Mouse (Mus musculus): ENCODE measurements around the gene Ezh1. TPM values are rescaled to one million over a fixed set of nuclear protein-coding genes. Genes with fewer than 3 reads are reported as not detected.

Ezh1 gene
- polyA plus RNA-seq, 1 experiment from 2014 or later = 18.6 TPM

GRCm38 (mm10) chr11:101188166-101188805 lies 38.0 kb downstream of the Ezh1 start:
- no peak for TF ChIP-seq CTCF (IDR thresholded peaks at IDR 0.05; ENCODE audit: low read depth)
- Histone ChIP-seq H3K36me3 (ENCODE audit: insufficient read depth, low read length) (peaks cover 9% of the 10 kb centered on the region; the same call in 1 of the 2 replicates), H3K4me3 (replicated peaks; ENCODE audit: low read depth, low read length) (no peak overlapping the region), H3K4me2 (ENCODE audit: low read length) (no peak overlapping the region), H3K9me3 (replicated peaks; ENCODE audit: low read length) (no peaks in the 10 kb centered on the region), H3K27me3 (ENCODE audit: insufficient read depth, low read length) (no peaks in the 10 kb centered on the region), H3K4me1 (replicated peaks; ENCODE audit: insufficient read depth, low read length) (0 out of 2 replicates have a peak, but pooled peaks cover 20% of the 10 kb centered on the region), H3K27ac (peak overlapping the region; percentile 84), H3K9ac (ENCODE audit: low read depth, low read length) (0 out of 2 replicates have a peak overlapping the region, but pooled peaks have one; percentile 23)
- 66% methylated on average over 11 of the region's 11 CpGs for WGBS
- ATAC-seq (replicated peaks; ENCODE audit: low FRiP score, low read depth) = no peak
- DNase-seq (ENCODE audit: low spot score) = no peak

- Histone ChIP-seq H3K4me3 (replicated peaks; ENCODE audit: low read depth, low read length) (no peak overlapping the region), H3K27ac (no peak overlapping the region), H3K27me3 (ENCODE audit: insufficient read depth, low read length) (no peaks in the 10 kb centered on the region), H3K4me2 (ENCODE audit: low read length) (no peak overlapping the region), H3K9me3 (replicated peaks; ENCODE audit: low read length) (no peaks in the 10 kb centered on the region), H3K36me3 (ENCODE audit: insufficient read depth, low read length) (peaks cover 2% of the 10 kb centered on the region; the same call in 1 of the 2 replicates), H3K4me1 (replicated peaks; ENCODE audit: insufficient read depth, low read length) (0 out of 2 replicates have a peak, but pooled peaks cover 20% of the 10 kb centered on the region), H3K9ac (ENCODE audit: low read depth, low read length) (no peak overlapping the region)
- WGBS = 93% methylated on average over 5 of the region's 5 CpGs
- no peak for TF ChIP-seq CTCF (IDR thresholded peaks at IDR 0.05; ENCODE audit: low read depth)
- DNase-seq (ENCODE audit: low spot score) (no peak), ATAC-seq (replicated peaks; ENCODE audit: low FRiP score, low read depth) (no peak)
Measured at GRCm38 (mm10) chr11:101187541-101187940, 38.7 kb downstream of the Ezh1 start.

GRCm38 (mm10) chr11:101186526-101187247 lies 39.6 kb downstream of the Ezh1 start:
- Histone ChIP-seq H3K9ac (ENCODE audit: low read depth, low read length) (no peak overlapping the region), H3K4me2 (ENCODE audit: low read length) (no peak overlapping the region), H3K4me3 (replicated peaks; ENCODE audit: low read depth, low read length) (no peak overlapping the region), H3K9me3 (replicated peaks; ENCODE audit: low read length) (no peaks in the 10 kb centered on the region), H3K36me3 (ENCODE audit: insufficient read depth, low read length) (no peaks in the 10 kb centered on the region; the same call in 1 of the 2 replicates), H3K27me3 (ENCODE audit: insufficient read depth, low read length) (no peaks in the 10 kb centered on the region), H3K4me1 (replicated peaks; ENCODE audit: insufficient read depth, low read length) (0 out of 2 replicates have a peak, but pooled peaks cover 20% of the 10 kb centered on the region), H3K27ac (no peak overlapping the region)
- 92% methylated on average over 27 of the region's 27 CpGs for WGBS
- ATAC-seq (replicated peaks; ENCODE audit: low FRiP score, low read depth) (no peak), DNase-seq (ENCODE audit: low spot score) (no peak)
- no peak for TF ChIP-seq CTCF (IDR thresholded peaks at IDR 0.05; ENCODE audit: low read depth)

- H3K27me3 ChIP-seq (ENCODE audit: insufficient read depth, low read length) = no peaks in the 10 kb centered on the region
- TF ChIP-seq CTCF (IDR thresholded peaks at IDR 0.05; ENCODE audit: low read depth) = no peak
- H3K9ac ChIP-seq (ENCODE audit: low read depth, low read length) = no peak overlapping the region
- no peak for ATAC-seq (replicated peaks; ENCODE audit: low FRiP score, low read depth)
- no peaks in the 10 kb centered on the region; the same call in 1 of the 2 replicates for H3K36me3 ChIP-seq (ENCODE audit: insufficient read depth, low read length)
- no peak overlapping the region for H3K4me2 ChIP-seq (ENCODE audit: low read length)
- H3K9me3 ChIP-seq (replicated peaks; ENCODE audit: low read length) = no peaks in the 10 kb centered on the region
- H3K4me1 ChIP-seq (replicated peaks; ENCODE audit: insufficient read depth, low read length) = 0 out of 2 replicates have a peak, but pooled peaks cover 8% of the 10 kb centered on the region
- no peak for DNase-seq (ENCODE audit: low spot score)
- WGBS = 90% methylated on average over 4 of the region's 4 CpGs
- H3K4me3 ChIP-seq (replicated peaks; ENCODE audit: low read depth, low read length) = no peak overlapping the region
- no peak overlapping the region for H3K27ac ChIP-seq
Measured at GRCm38 (mm10) chr11:101185441-101185840, 40.8 kb downstream of the Ezh1 start.

- Histone ChIP-seq H3K4me1 (replicated peaks; ENCODE audit: insufficient read depth, low read length) (0 out of 2 replicates have a peak, but pooled peaks cover 7% of the 10 kb centered on the region), H3K9ac (ENCODE audit: low read depth, low read length) (no peak overlapping the region), H3K4me3 (replicated peaks; ENCODE audit: low read depth, low read length) (no peak overlapping the region), H3K27me3 (ENCODE audit: insufficient read depth, low read length) (no peaks in the 10 kb centered on the region), H3K27ac (no peak overlapping the region), H3K9me3 (replicated peaks; ENCODE audit: low read length) (no peaks in the 10 kb centered on the region), H3K4me2 (ENCODE audit: low read length) (no peak overlapping the region), H3K36me3 (ENCODE audit: insufficient read depth, low read length) (no peaks in the 10 kb centered on the region; the same call in 1 of the 2 replicates)
- 84% methylated on average over 12 of the region's 12 CpGs for WGBS
- no peak for TF ChIP-seq CTCF (IDR thresholded peaks at IDR 0.05; ENCODE audit: low read depth)
- no peak for DNase-seq (ENCODE audit: low spot score)
- no peak for ATAC-seq (replicated peaks; ENCODE audit: low FRiP score, low read depth)
Measured at GRCm38 (mm10) chr11:101184984-101185383, 41.3 kb downstream of the Ezh1 start.

- DNase-seq (ENCODE audit: low spot score) = no peak
- 72% methylated on average over 14 of the region's 14 CpGs for WGBS
Measured at GRCm38 (mm10) chr11:101182771-101183517, 43.3 kb downstream of the Ezh1 start.

More at GRCm38 (mm10) chr11:101182771-101183517, 43.3 kb downstream of the Ezh1 start:
- Histone ChIP-seq H3K9ac (ENCODE audit: low read depth, low read length) (no peak overlapping the region), H3K4me3 (replicated peaks; ENCODE audit: low read depth, low read length) (no peak overlapping the region), H3K27me3 (ENCODE audit: insufficient read depth, low read length) (no peaks in the 10 kb centered on the region), H3K27ac (no peak overlapping the region), H3K36me3 (ENCODE audit: insufficient read depth, low read length) (no peaks in the 10 kb centered on the region; the same call in 1 of the 2 replicates), H3K9me3 (replicated peaks; ENCODE audit: low read length) (no peaks in the 10 kb centered on the region), H3K4me1 (replicated peaks; ENCODE audit: insufficient read depth, low read length) (no peaks in the 10 kb centered on the region), H3K4me2 (ENCODE audit: low read length) (no peak overlapping the region)
- no peak for TF ChIP-seq CTCF (IDR thresholded peaks at IDR 0.05; ENCODE audit: low read depth)
- ATAC-seq (replicated peaks; ENCODE audit: low FRiP score, low read depth) = no peak

Data from kidney, postnatal 0 days (tissue).